Mouse (Mus musculus) megakaryocyte-erythroid progenitor cell, adult 5-6 weeks (primary cell): ENCODE results near the gene Hdac5. TPM values are rescaled to one million over a fixed set of nuclear protein-coding genes. Genes with fewer than 3 reads are reported as not detected.
A peak's percentile ranks its signal among the peaks of the same experiment; 100 is the strongest.

Experiments used
- ATAC-seq: replicated peaks from 2 replicates; pipeline ENCODE4 v1.8.0; 2016; ENCODE audit warnings: mild to moderate bottlenecking, inconsistent platforms; ENCODE audit not compliant: severe bottlenecking, poor library complexity, low FRiP score, low TSS enrichment
- total RNA-seq, 2 experiments: library from RNA; stranded (forward) in 1 of 2; stranded (reverse) in 1 of 2; fragments of 200-1000, 215-1000 nt in 1 of 2; fragments of >200 nt in 1 of 2; fragmentation: Nextera tagmentation in 1 of 2; gene quantifications; 2 replicates each; pipeline ENCODE4 v1.2.3; 2014 to 2017

Hdac5 gene
- total RNA-seq (2014; fragmentation: Nextera tagmentation) (10.7 and 16.6 TPM in 2 replicates), total RNA-seq (2017) (6.1 and 11.4 TPM in 2 replicates)

- peak; percentile 96 for ATAC-seq
Observed at GRCm38 (mm10) chr11:102230006-102230741, at the start of gene Hdac5. Gene Hdac5, minus strand, starts transcription at chr11:102230166.

GRCm38 (mm10) chr11:102279595-102279994 is 49.6 kb upstream of the Hdac5 start:
- no peak for ATAC-seq

DNA sequence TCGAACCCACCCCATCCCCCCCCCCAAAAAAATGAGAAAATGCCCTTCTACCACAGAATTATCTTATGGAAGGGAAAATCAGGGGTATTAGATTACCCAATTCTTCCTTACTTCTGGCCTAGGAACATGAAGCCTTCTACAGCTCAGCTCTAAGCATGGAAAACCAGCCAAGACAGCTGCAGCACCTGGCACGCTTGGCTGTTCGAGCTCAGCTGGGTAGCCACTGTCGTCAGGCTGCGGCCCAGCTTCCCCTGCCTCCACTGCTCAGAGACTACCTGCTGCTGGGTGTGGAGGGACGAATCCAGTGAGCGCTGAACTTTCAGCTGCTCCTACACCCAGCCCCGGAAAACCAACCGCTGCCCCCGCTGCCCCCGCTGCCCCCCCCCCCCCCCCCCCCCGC is 47.8 kb upstream of the Hdac5 start:
- ATAC-seq, result no peak

GRCm38 (mm10) chr11:102276411-102276915 is 46.5 kb upstream of the Hdac5 start:
- ATAC-seq, result peak; percentile 73

DNA sequence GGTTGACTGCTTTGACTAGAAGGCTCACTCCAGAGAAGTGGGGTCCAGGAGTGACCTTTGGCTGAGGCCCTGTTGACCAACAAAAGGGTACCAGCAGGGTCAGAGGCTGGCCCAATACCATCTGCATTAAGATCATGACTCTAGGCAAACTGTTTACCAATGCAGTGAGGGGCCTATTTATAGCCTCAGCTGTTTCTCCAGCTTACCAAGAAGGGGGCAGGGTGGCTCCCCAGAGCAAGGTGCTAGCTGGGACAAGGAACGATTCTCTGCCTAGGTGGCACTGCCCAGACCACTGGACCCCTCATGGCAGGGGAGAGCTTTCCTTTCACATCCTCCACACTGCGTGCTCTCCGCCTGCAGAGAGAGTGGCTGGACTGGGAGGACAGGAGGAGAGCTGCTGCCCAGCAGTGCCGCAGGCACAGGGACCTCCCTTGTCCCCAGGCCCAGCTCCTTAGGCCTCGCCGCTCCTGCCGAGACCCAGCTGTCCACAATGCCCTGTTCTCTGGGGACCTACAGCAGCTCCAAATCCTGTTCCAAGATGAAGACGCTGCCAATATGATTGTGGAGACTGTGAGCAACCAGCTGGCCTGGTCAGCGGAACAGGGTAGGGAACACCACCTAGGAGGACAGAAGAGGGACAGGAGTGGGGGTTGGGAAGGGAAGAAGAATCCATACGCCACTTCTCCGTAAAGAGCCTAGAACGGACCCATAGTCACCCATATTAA is 38.7 kb upstream of the Hdac5 start, which contains the start of gene Asb16:
TSS of gene Asb16 (plus strand) at position 224 of the 725 bp plus-strand sequence.
- no peak for ATAC-seq

DNA sequence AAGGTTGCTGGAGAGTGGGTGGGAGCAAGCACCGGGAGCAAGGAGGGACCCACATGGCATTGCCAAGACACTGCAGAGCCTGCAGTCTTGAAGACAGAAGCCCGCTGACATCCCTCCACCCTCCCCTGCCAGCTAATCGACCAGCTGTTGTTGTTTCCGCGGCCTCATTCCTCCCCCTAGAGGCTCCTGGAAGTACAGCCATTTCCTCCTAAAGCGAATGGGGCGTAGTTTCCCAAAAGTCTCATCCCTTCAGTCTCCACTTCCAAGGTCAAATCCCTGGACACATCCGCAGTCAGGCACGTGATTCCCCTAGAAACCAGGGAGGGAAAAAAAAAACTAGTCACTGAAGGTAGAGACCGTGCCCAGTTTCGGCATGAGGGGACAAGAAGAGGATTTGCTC is 37.5 kb upstream of the Hdac5 start:
- peak; percentile 78 for ATAC-seq

- no peak for ATAC-seq
Observed at GRCm38 (mm10) chr11:102266631-102267355, 36.8 kb upstream of the Hdac5 start.

- no peak for ATAC-seq
Observed at GRCm38 (mm10) chr11:102265816-102266215, 35.9 kb upstream of the Hdac5 start.

DNA sequence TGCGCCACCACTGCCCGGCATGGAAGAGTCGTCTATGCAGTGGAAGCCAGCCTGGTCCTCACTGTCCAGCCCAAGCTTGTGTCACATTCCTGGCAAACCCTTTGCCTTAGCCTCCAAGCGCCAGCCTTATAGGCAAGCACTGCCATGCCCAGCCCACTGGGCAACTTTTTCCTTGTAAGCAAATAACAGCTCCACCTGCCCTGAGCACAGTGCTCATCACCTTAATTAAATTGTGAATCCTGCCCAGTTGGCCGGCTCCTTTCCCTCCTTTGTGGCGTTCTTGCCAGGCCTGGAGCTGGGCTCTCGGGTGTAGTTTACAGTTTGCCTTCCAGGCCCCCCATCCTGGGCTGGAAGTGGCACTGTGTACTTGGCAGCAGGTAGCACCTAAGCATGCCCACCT is 33.2 kb upstream of the Hdac5 start:
- ATAC-seq, result no peak

- ATAC-seq, result no peak
Observed at GRCm38 (mm10) chr11:102258521-102258920, 28.6 kb upstream of the Hdac5 start.

DNA sequence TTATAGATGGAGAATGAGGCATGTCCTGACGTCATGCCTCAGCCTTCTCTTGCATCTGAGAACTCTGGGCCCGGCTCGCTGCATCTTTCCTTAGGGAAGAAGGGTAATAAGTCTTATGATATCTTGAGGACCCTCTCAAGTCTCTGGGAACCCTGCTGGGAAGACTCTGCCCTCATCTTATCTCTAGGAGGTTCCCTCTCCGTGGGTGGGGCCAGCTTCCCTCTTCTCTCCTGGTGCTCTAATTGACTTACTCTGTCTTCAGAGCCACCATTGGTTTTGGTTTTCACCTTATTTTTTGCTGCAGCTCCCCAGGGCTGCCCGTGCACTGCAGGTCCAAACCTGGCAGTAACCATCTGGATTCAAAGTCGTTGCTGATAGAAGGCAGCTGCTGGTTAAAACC is 28.1 kb upstream of the Hdac5 start:
- ATAC-seq, result no peak

- 0 out of 2 replicates have a peak, but pooled peaks have one; percentile 28 for ATAC-seq
Observed at GRCm38 (mm10) chr11:102257514-102257913, 27.5 kb upstream of the Hdac5 start.

- 0 out of 2 replicates have a peak, but pooled peaks have one; percentile 4 for ATAC-seq
Observed at GRCm38 (mm10) chr11:102249351-102250090, 19.6 kb upstream of the Hdac5 start.

- peak; percentile 82 for ATAC-seq
Observed at GRCm38 (mm10) chr11:102248630-102249230, 18.8 kb upstream of the Hdac5 start, which contains the start of gene BC030867. Gene BC030867, plus strand, starts transcription at chr11:102248882.

GRCm38 (mm10) chr11:102246871-102247270 is 16.9 kb upstream of the Hdac5 start:
- no peak for ATAC-seq

DNA sequence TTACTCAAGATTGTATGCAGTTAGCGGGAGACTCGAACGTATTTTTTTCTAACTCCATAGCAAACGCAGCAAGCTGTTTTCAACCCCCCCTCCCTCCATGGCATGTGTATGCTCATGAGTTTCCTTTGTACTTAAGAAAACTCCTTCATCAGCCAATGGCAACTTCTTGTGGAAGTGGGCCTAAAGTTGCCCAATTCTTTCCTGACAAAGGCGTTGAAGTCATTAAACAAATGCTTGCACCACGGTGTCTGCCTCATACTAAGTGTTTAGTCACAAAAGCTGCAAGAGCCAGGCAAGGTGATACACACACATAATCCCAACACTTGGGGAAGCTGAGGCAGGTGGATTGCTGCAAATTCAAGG is 16.3 kb upstream of the Hdac5 start:
- no peak for ATAC-seq

DNA sequence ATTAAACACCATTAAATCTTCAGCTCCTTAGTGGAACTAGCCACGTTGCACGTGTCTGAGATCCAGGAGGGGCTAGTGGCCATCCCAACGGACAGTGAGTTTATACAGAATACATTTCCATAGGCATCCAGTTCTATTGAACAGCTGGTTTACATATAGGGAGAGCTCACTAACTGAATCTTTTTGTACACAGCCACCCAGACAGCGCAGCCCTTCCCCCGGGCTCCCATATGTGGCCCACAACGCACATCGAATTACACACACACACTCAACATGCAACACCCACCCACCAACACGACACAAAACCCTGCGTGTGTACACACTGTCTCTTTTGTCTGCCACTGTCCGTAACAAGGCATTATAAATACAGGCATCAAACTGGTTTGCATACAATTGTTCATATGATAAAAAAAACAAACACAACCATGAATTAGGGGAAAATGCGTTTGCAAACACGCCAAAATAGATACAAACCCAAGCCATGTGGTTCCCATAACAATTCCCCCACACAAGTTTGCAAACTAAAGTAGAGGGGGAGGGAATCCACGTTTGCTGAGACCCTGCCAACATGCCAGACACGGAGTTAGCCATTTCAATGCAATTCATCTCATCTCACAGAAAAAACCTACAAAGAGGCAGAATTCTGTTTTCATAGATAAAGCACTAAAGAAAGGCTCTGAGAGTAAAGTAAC is 15.8 kb upstream of the Hdac5 start:
- ATAC-seq, result no peak

DNA sequence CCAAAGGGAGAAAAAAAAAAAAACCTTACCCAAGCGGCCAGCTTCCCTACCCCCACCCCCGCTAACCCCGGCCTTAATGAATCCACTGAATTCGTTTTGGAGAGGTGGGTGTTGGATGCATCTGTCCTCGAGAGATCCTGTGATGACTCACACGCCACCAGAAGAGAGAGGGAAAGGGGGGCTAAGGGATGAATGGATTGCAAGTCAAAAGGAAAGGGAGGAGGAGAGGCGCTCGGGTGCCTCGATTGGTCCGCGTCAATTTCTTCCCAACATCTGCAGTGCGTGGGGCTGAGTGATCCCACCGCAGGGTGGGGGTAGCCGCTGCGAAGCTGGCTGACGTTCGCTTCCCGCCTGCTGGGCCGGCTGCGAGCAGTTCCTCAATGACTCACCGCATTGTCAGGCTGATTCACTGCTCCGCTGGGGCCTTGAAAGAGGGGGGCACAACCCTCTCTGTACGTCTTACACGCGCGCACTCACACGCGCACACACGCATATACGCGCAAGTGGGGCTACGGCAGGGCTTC is 15.0 kb upstream of the Hdac5 start:
- peak; percentile 34; the same call in 1 of the 2 replicates for ATAC-seq
